Mouse (Mus musculus): ENCODE data around the gene Gm45194. TPM values are rescaled to one million over a fixed set of nuclear protein-coding genes. Genes with fewer than 3 reads are reported as not detected.

Gm45194 gene
- polyA plus RNA-seq (2017; shearing (Covaris generic)) = not detected

DNA sequence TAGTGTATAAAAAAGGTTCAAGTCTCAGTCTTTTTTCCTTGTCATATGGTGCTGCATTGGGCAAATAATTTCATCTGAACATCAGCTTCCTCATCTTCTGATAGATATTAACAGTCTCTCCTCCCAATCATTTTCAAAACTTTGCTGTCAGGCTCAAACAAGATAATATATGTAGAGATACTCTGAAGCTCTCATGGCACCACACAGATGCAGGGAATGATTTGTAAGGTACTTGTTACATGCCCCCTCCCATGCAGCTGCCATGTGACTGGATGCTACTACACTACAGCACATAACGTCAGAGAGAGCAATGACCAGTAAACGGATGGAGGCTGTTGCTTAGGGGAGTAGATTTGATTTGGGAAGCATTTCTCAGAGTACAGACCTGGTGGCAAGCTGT lies at the start of gene Gm45194:
Gene Gm45194, plus strand, starts transcription at position 301 of the 400 bp plus-strand sequence.

DNA sequence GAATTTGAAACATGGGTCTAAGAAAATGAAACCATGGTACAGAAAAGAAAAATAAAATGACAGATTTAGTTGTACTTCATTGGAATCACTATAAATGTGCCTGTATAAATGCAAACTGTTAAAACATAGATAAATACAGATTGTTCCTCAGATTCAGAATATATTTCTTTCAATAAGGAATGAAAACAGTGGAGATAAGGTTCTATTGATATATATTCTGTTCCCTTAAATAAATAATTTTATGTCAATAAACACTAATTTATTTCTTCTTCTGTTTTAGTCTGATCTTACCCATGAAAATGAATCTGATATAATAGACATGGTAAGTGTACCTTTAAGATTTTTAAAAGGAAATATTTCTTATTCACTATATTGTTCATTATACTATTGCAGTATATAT lies 119.5 kb downstream of the Gm45194 start, which contains the start of gene Tex16:
Gene Tex16, plus strand, starts transcription at position 301 of the 400 bp plus-strand sequence.

DNA sequence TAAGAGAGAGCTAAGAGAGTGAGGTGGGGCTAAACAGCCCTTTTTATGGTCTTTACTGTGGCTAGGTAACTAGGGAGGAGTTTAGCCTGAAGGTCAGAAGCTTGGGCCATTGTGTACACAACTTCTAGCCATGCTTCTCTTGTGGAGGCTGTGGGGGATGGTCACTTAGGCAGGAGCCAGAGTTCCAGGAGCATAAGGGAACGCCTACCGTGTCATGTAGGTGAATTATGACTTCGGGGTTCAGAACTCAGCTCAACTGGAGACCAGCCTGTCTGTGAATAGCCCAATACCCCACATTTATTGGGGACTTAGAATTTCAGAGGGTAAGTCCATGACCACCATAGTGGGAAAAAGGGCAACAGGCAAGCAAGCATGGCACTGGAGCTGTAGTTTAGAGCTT lies 347.6 kb downstream of the Gm45194 start, which contains the start of gene 4933403O08Rik:
Gene 4933403O08Rik, plus strand, starts transcription at position 301 of the 400 bp plus-strand sequence.

Other genes starting within 250 kb of the Gm45194 start
- not detected for gene Hdx, start 194.3 kb upstream of the Gm45194 start, polyA plus RNA-seq (2017; shearing (Covaris generic))
- gene Tex16, start 119.6 kb downstream of the Gm45194 start, polyA plus RNA-seq (2017; shearing (Covaris generic)) = not detected

All from inflammation-experienced regulatory T-cells, adult 16 weeks (primary cell).